ENCODE assay signal across 7 mouse cellular contexts in genomic region chr17:46265918-46266618, GRCm38 (mm10). TPM values are rescaled to one million over a fixed set of nuclear protein-coding genes. Genes with fewer than 3 reads are reported as not detected.
DNase-seq lines count a peak whose midpoint lies in the region; ATAC-seq and TF ChIP-seq lines count a peak whose summit lies in the region.

No protein-coding gene starts in this region.

- H3K4me2 ChIP-seq in hindbrain, postnatal 0 days (ENCODE audit: low read depth, low read length) = no peak overlapping the region

- 29% methylated on average over 14 of the region's 14 CpGs for whole genome bisulfite sequencing in hindbrain, postnatal 0 days

- H3K9me3 ChIP-seq in hindbrain, postnatal 0 days (ENCODE audit: low read length) = no peaks in the 10 kb centered on the region

- no peaks in the 10 kb centered on the region for H3K4me1 ChIP-seq in hindbrain, postnatal 0 days (ENCODE audit: insufficient read depth, low read length)

- H3K27me3 ChIP-seq in hindbrain, postnatal 0 days (ENCODE audit: insufficient read depth, low read length) = no peaks in the 10 kb centered on the region

- peak; percentile 91 for DNase-seq in R1 (ENCODE audit: low read depth, low spot score)
- peak; percentile 86 for DNase-seq in cerebellum, adult 9-11 months
- DNase-seq in frontal cortex, postnatal 10 days (ENCODE audit: low spot score in 2 of 2) = peak; percentile 72 to 84
- DNase-seq in hindbrain, postnatal 0 days (ENCODE audit: low spot score) = peak; percentile 91
- DNase-seq in left cerebral cortex, adult 2 months (ENCODE audit: extremely low spot score in 1 of 2, low spot score in 2 of 2) = peak; percentile 84 to 88
- peak; percentile 64 to 79 for DNase-seq in right cerebral cortex, postnatal 36 days (ENCODE audit: low spot score in 2 of 2)

- no peak overlapping the region for H3K9ac ChIP-seq in hindbrain, postnatal 0 days (replicated peaks; ENCODE audit: low read length)

- no peak overlapping the region for H3K27ac ChIP-seq in hindbrain, postnatal 0 days
- H3K27ac ChIP-seq in left cerebral cortex, adult 2 months = peak overlapping the region; percentile 48

- peak; percentile 95 for TF ChIP-seq CTCF in hindbrain, postnatal 0 days (IDR thresholded peaks at IDR 0.05; ENCODE audit: low read depth)
- peak; percentile 95 for TF ChIP-seq CTCF in left cerebral cortex, adult 2 months (IDR thresholded peaks at IDR 0.05)

- H3K36me3 ChIP-seq in hindbrain, postnatal 0 days (ENCODE audit: insufficient read depth, low read length) = peaks cover 31% of the 10 kb centered on the region; the same call in 1 of the 2 replicates

- intact Hi-C loops in left cerebral cortex, adult 2 months (cut with DNase I) = loop anchor here (1.0 to 5.0 kb wide), 2 partner anchors 32 to 126 kb away; no protein-coding TSS in a partner anchor

- H3K4me3 ChIP-seq in hindbrain, postnatal 0 days (ENCODE audit: low read length) = no peak overlapping the region
- H3K4me3 ChIP-seq in left cerebral cortex, adult 2 months = no peak overlapping the region

- ATAC-seq in hindbrain, postnatal 0 days = peak; percentile 69
- ATAC-seq in megakaryocyte, adult 5-6 weeks (ENCODE audit: poor library complexity, severe bottlenecking) = peak; percentile 82

RNA-seq across cellular contexts. Expression of gene Lrrc73, which starts 12.7 kb away (rescaled TPM):
- 48.2 and 54.5 TPM in 2 replicates for total RNA-seq in hindbrain, postnatal 0 days (2014; rRNA removed)
- polyA plus RNA-seq in hindbrain, postnatal 0 days (2015; fragmentation: Nextera tagmentation; extraction: Ambion mirVana) = 27.2 and 28.0 TPM in 2 replicates
- total RNA-seq in left cerebral cortex, adult 2 months (2021) = 10 to 100 TPM; 63.4 to 63.7 TPM
- total RNA-seq in megakaryocyte, adult 5-6 weeks (2015) = 0.34 and 1.2 TPM in 2 replicates
- total RNA-seq in megakaryocyte, adult 5-6 weeks (2017) = 0.33 TPM in 1 of 2 replicates, not detected in the other

RNA-seq across cellular contexts. Expression of gene Tjap1, which starts 16.8 kb away (rescaled TPM):
- 30.7 and 43.3 TPM in 2 replicates for total RNA-seq in hindbrain, postnatal 0 days (2014; rRNA removed)
- 19.5 and 19.9 TPM in 2 replicates for polyA plus RNA-seq in hindbrain, postnatal 0 days (2015; fragmentation: Nextera tagmentation; extraction: Ambion mirVana)
- 10 to 100 TPM; 38.4 to 60.3 TPM for total RNA-seq in left cerebral cortex, adult 2 months (2021)
- total RNA-seq in megakaryocyte, adult 5-6 weeks (2015) = 5.4 and 9.9 TPM in 2 replicates
- total RNA-seq in megakaryocyte, adult 5-6 weeks (2017) = 9.8 and 15.7 TPM in 2 replicates

RNA-seq across cellular contexts. Expression of gene Yipf3, which starts 18.2 kb away (rescaled TPM):
- total RNA-seq in hindbrain, postnatal 0 days (2014; rRNA removed) = 22.2 and 26.9 TPM in 2 replicates
- polyA plus RNA-seq in hindbrain, postnatal 0 days (2015; fragmentation: Nextera tagmentation; extraction: Ambion mirVana) = 78.7 and 85.4 TPM in 2 replicates
- 10 to 100 TPM; 85.5 to 87.6 TPM for total RNA-seq in left cerebral cortex, adult 2 months (2021)
- total RNA-seq in megakaryocyte, adult 5-6 weeks (2015) = 53.9 and 55.1 TPM in 2 replicates
- total RNA-seq in megakaryocyte, adult 5-6 weeks (2017) = 30.1 and 35.8 TPM in 2 replicates

RNA-seq across cellular contexts. Expression of gene Polr1c, which starts 18.2 kb away (rescaled TPM):
- 45.9 and 61.1 TPM in 2 replicates for total RNA-seq in hindbrain, postnatal 0 days (2014; rRNA removed)
- polyA plus RNA-seq in hindbrain, postnatal 0 days (2015; fragmentation: Nextera tagmentation; extraction: Ambion mirVana) = 58.7 and 61.7 TPM in 2 replicates
- total RNA-seq in left cerebral cortex, adult 2 months (2021) = 10 to 100 TPM; 38.1 to 40.4 TPM
- 22.5 and 27.8 TPM in 2 replicates for total RNA-seq in megakaryocyte, adult 5-6 weeks (2015)
- total RNA-seq in megakaryocyte, adult 5-6 weeks (2017) = 21.4 and 22.4 TPM in 2 replicates

RNA-seq across cellular contexts. Expression of gene Dlk2, which starts 31.2 kb away (rescaled TPM):
- 67.1 and 67.7 TPM in 2 replicates for total RNA-seq in hindbrain, postnatal 0 days (2014; rRNA removed)
- polyA plus RNA-seq in hindbrain, postnatal 0 days (2015; fragmentation: Nextera tagmentation; extraction: Ambion mirVana) = 20.2 and 23.9 TPM in 2 replicates
- 10 to 100 TPM; 66.1 to 82.1 TPM for total RNA-seq in left cerebral cortex, adult 2 months (2021)
- not detected in 2 replicates for total RNA-seq in megakaryocyte, adult 5-6 weeks (2015)
- not detected in 2 replicates for total RNA-seq in megakaryocyte, adult 5-6 weeks (2017)

Comparison
In these comparisons a context has a peak if more than half of its experiments do, and no peak if none do; other contexts are left out.
1. RNA of gene Lrrc73, which starts 12.7 kb away (total RNA-seq): 63.4 to 63.7 TPM in left cerebral cortex, adult 2 months and 48.2 to 54.5 TPM in hindbrain, postnatal 0 days; 0.33 to 1.2 TPM in megakaryocyte, adult 5-6 weeks; every median in the first group is over 10 times any median in the second.
2. Peak in every context shown above with its lines, with median percentiles within 50 percentile points of each other: DNase-seq.